Mouse (Mus musculus): ENCODE results near the gene Cep70.
A peak's percentile ranks its signal among the peaks of the same experiment; 100 is the strongest.

Gene Cep70

DNA sequence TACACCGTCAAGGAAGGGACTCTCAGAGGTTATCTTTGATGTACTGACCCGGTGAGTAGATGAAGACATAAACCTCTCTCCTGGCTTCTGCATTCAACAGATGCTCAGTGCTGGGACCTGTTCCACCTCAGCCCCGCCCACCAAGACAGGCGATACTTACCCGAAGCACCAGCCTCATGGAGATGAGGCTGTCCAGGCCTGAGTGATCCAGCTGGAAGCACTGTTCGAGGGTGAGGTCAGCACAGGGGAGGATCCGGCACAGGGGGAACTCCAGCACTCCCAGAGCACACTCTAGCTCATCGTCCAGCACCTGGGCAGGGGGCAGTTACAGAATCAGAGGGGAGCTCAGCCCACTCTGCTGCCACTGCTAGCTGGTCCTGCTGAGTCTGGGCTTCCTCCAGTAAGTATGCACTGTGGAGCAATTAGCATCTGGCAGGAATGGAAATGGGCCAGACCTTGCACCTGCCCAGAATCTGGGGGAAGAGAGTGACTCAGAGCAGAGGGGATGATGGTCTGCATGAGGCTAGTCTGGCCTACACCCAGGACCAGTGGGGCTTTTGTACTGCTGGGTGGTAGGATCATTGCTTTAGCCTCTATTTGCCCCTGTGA is 76.3 kb downstream of the Cep70 start:
- DNase-seq (ENCODE audit: low read depth, low spot score) = no peak

DNA sequence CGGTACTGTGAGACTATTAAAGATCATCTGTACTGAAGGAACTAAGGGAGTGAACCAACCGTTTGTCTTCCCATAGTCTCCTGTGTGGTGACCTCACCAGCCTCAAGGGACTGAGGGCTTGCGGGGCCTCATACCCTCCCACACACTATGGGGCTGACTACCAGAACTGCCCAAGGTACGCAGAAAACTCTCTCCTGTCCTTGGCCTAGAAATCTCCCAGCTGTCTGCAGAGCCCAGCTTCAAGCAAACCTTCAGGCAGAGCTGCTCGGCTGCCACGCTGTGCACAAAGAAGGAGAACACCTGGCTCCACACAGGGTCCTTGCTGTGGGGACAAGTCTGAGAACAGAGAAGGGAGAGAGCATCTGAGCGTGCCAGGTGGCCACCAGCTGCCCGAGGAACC is 76.8 kb downstream of the Cep70 start:
- no peak for DNase-seq (ENCODE audit: low read depth, low spot score)

DNA sequence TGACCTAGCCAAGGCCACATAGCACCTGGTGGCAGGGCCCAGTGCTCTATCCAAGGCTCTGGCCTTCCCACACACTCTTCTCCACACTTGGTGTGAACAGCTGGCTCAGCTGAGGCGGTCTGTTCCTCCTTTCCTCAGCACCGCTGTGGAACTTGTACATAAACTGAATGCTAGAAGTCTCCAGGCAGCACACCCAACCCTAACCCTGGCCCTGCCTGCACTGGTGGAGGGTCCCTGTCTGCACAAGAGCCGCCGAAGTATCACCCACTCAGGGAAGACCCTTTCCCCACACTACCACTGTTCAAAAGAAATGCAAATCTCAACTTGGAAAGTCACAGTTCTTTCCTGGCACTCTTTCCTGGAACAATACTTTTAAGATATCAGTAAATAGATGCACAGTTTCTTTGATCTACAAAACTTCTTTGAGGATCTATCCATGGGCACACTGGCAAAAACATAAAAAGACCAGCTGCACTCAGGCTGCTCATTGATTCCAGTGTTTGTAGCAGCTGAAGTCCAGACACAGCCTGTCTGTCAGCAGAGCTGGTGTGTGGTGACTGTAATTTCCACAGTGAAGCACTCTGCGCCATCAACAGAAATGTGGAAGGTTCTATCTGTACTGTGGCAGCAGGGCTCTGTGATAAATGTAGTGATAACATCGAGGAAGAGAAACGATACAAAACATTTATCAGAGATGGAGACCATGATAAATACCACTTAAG is 82.2 kb downstream of the Cep70 start:
- DNase-seq (ENCODE audit: low read depth, low spot score) = no peak

DNA sequence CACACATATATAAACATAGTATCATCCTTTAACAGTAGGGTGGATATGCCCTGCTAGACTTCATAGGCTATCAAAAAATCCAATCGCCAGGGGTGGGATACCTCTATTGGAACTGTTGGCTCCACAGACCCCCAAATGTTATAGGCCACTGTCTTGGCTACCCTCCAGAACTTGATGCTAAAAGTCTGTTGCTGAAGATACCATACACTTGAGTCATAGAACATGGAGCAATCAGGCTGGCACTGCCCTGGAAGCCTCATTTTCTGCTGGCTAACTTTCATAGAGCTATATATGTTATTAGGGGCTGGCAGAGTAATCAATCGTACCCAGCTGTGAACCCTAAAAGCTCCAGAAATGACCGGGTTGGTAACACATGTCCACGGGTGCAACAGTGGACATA is 82.8 kb downstream of the Cep70 start:
- no peak for DNase-seq (ENCODE audit: low read depth, low spot score)

DNA sequence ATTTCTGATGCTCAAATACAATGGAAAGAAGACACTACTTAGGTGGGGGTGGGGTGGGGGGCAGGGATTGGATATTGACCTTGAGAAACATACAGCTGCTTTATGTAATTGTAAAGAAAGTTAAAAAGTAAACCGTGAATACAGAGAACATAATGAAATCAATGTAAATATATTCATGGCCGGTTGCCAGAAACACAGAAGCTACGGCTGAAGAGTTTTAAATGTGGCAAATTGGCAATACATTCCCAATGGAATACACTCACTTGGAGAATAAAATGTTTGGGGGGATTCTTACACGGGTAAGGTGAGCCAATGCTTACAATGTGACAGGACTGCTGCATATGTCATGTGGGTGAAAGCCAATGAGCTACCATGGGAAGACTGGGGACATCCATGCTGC is 83.7 kb downstream of the Cep70 start:
- no peak for DNase-seq (ENCODE audit: low read depth, low spot score)

DNA sequence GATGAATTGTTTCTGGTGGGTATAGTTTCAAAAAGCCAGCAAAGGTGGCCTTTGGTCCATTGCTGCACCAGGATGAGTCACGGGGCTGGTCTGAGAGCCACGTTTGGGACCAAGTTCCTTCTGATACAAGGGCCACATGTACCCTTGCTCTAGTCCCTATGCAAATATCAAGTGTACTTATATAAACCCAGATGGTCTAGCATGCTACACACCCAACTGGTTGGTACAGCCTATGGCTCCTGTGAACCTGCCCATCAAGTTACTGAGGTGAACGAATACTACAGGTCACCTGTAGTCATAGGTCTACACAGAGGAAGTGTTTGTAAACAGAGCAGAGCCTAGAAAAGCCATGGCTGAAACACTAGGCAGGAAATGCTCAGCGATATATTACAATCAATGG is 93.4 kb downstream of the Cep70 start:
- DNase-seq (ENCODE audit: low read depth, low spot score) = no peak

DNA sequence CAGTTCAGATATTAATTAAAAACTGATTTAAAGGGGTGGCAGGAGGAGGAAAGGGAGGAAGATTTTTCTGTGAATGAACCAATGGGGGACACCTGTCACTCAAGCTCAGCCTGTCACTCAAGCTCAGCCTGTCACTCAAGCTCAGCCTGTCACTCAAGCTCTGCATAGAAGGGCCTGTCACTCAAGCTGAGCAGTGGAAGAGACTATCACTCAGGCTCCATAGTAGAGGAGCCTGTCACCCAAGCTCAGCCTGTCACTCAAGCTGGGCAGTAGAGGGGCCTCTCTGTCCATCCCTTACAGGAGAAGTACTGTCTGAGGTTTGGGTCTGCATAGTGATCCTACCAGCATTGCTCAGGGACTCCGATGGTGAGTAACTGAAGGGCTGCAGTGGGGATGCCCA is 95.1 kb downstream of the Cep70 start:
- no peak for DNase-seq (ENCODE audit: low read depth, low spot score)

DNA sequence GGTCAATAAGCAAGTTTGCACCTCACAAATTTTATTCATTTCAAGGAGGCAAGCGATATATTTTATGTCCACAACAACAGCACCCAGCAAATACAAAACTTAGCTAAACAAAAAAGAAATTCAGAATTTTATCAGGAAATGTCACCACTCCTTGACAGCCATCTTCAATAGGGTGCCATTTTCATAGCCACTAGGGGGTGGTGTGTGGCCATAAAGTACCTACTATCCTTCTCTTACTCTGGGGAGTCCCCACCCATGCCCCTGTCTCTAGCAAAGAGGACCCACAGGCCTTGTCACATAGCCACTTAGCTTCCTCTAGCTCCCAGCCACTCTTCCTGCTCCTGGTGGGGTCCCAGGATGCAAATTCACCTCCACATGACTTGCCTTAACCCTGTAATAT is 96.0 kb downstream of the Cep70 start:
- peak; percentile 35 for DNase-seq (ENCODE audit: low read depth, low spot score)

DNA sequence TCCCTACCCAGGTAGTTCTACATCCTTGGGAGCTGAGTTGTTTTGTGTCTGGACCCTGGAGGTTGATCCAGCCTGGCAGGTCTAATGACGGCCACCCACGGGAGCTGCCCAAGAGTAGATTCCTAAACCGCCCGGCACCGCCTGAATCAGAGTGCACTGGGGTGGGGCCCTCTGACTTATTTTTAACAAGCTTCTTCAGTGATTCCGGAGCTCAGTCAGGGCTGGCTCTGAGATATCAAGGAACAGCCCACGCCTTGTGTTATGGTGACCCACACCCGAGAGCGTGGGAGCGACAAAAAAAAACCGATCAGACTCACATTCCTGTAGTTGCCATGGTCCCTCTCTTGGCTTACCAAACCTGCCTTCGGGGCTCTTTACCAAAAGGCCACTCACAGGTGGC is 97.0 kb downstream of the Cep70 start:
- DNase-seq (ENCODE audit: low read depth, low spot score) = no peak

DNA sequence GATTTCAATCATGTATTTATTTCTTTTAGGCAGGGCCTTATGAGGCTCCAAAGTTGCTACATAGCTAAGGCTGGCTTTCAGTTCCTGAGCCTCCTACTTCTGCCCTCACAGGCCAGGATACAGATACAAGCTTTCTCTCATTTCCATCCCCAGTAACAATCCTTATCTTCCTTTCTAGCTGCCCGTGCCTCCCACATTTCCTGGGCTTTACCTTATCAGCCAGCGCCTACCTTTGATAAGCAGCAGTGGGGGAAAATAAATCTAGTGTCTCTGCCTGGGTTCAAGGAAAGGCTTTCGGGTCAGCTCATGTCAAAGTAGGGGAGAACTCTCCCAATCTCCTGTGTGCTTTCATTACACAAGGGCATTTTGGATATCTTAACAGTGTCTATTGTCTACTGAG is 98.4 kb downstream of the Cep70 start:
- DNase-seq (ENCODE audit: low read depth, low spot score) = no peak

DNA sequence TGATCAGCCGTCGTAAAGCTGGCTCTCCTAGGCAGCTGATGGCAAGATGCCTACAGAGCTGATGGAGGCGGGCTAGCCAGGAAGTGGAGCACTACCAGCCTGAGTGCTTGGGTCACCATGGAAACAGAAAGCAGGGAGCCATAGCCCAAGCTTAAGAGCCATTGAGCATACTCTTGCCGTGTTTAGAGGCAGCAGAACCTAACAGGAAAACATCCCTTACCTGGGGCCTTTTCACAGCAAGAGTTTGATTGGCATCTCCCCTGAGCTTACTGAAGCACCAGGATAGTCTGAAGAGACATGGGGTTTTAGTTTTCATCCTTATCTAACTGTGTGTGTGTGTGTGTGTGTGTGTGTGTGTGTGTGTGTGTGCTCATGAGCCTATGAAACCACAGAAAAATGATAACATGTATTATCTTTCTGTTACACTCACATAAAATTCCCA is 102.2 kb downstream of the Cep70 start:
- peak; percentile 38 for DNase-seq (ENCODE audit: low read depth, low spot score)
